Mouse (Mus musculus): ENCODE measurements at regions not wholly inside any gene's neighbourhood (a gene's known extent, or its start where the extent isn't known, plus 50 kb on each side); places are given as distances from the start of the nearest gene placed in this dataset.

GRCm38 (mm10) chr13:46096416-46096815 is 131.6 kb upstream of the Atxn1 start:
- TF ChIP-seq POLR2A (IDR thresholded peaks at IDR 0.05; ENCODE audit: borderline replicate concordance, extremely low read depth, insufficient read depth, insufficient read length, poor library complexity, severe bottlenecking), result no peak
- no peak for TF ChIP-seq CTCF (IDR thresholded peaks at IDR 0.05; ENCODE audit: borderline replicate concordance, extremely low read depth, insufficient read depth, insufficient read length)
